Mouse (Mus musculus) embryonic facial prominence, embryonic 15.5 days (tissue): Measurements from ENCODE around the gene Fam162a. TPM values are rescaled to one million over a fixed set of nuclear protein-coding genes. Genes with fewer than 3 reads are reported as not detected.
"Not testable (repeated sequence)": the region's sequence is repeated elsewhere in the genome, so short reads cannot be mapped to it uniquely, and the experiment has no call there.

Experiments
- ATAC-seq: fragments of 200-750 bp; cut with Nextera tagmentation; 2 replicates; pipeline ENCODE4 v1.8.0; 2017; ENCODE audit warnings: low read depth, moderate TSS enrichment; ENCODE audit not compliant: insufficient number of reproducible peaks, low FRiP score, low TSS enrichment
- H3K27ac ChIP-seq: fragments of 300-500 bp; sonication (generic); replicated peaks from 2 replicates; pipeline ENCODE4 v1.5.1; 2015; ENCODE audit warnings: mild to moderate bottlenecking, inconsistent platforms
- H3K27me3 ChIP-seq: fragments of 300-500 bp; sonication (generic); 2 replicates; pipeline ENCODE4 v1.6.1; 2015; ENCODE audit warnings: inconsistent platforms
- H3K36me3 ChIP-seq: fragments of 300-500 bp; sonication (generic); 2 replicates; pipeline ENCODE4 v1.6.1; 2015; ENCODE audit warnings: mild to moderate bottlenecking, inconsistent platforms
- H3K4me1 ChIP-seq: fragments of 300-500 bp; sonication (generic); 2 replicates; pipeline ENCODE4 v1.6.1; 2015; ENCODE audit warnings: inconsistent platforms
- H3K4me2 ChIP-seq: fragments of 300-500 bp; sonication (generic); replicated peaks from 2 replicates; pipeline ENCODE4 v1.6.1; 2015; ENCODE audit warnings: mild to moderate bottlenecking, inconsistent platforms
- H3K4me3 ChIP-seq: fragments of 300-500 bp; sonication (generic); replicated peaks from 2 replicates; pipeline ENCODE4 v1.5.1; 2015; ENCODE audit warnings: mild to moderate bottlenecking, inconsistent platforms
- H3K9ac ChIP-seq: fragments of 300-500 bp; sonication (generic); 2 replicates; pipeline ENCODE4 v1.6.1; 2015; ENCODE audit warnings: inconsistent platforms
- H3K9me3 ChIP-seq: fragments of 300-500 bp; sonication (generic); replicated peaks from 2 replicates; pipeline ENCODE4 v1.6.1; 2016; ENCODE audit warnings: inconsistent platforms
- WGBS: fragments of 180-500 bp; shearing (Covaris S2); methylation state at CpG from one replicate; pipeline ENCODE4 v1.1.7; 2015; 5-methylcytosine and 5-hydroxymethylcytosine counted together
- polyA plus RNA-seq: library from polyadenylated mRNA; unstranded; fragments of >200 nt; fragmentation: Nextera tagmentation; extraction: Ambion mirVana; gene quantifications from 2 replicates; pipeline ENCODE4 v1.2.1, GENCODE M21; 2015

The Fam162a gene
- polyA plus RNA-seq = 615 and 648 TPM in 2 replicates

DNA sequence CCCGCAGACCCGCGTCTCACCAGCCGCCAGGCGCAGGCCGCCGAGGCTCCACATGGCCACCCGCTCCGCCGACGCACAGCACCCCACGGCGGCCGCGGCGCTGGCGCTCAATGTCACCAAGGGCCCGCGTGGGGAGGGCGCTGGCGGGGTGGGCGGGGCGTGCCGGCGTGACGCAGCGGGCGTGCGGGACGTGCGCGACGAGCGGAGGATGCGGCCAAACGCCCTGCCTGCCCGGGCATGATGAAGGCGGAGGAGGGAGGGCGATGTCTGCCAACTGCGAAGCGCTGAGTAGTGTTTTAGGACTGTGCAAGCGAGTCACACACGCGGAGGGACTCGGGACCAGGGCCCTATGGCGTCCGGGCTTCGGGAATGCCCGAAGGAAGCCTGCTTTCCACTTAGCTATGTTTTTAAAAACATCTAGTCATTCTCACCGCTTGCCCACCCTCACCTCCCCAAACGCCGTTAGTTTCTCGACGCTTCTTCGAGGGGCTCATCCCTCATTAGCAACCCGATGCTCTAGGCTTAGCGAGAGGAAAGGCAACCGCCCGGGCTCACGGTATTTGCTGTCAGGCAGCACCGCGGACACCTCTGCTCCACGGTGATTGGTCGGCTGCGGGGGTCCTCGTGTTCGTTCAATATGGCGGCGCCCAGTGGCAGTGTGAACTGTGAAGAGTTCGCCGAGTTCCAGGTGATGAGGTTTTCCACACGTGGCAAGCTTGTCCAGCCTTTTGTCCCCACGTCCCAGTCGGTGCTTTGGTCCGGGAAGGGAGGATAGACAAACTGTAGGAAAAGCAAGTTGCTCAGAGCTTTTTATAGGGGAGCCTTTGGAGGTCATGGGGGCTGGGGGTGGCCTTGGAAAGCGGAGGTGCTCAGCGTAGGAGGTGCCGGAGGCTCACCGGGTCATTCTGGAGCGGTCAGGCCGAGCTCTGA, at the start of gene Fam162a, which contains the start of gene Ccdc58:
Gene Fam162a (minus strand): TSS at position 145 of the 930 bp plus-strand sequence.
Gene Ccdc58 (plus strand): TSS at position 236 of the 930 bp plus-strand sequence.
- Histone ChIP-seq H3K27ac (peak within 1 kb of the TSS; percentile 100), H3K27me3 (no peaks in the 10 kb centered on the region), H3K9ac (peak within 1 kb of the TSS; percentile 85), H3K36me3 (no peaks in the 10 kb centered on the region), H3K9me3 (no peaks in the 10 kb centered on the region), H3K4me1 (peaks cover 10% of the 10 kb centered on the region; the same call in 1 of the 2 replicates), H3K4me3 (peak within 1 kb of the TSS; percentile 77), H3K4me2 (peak within 1 kb of the TSS; percentile 62)
- ATAC-seq = peak; percentile 96
- WGBS = under 1% methylated on average over 81 of the region's 81 CpGs

DNA sequence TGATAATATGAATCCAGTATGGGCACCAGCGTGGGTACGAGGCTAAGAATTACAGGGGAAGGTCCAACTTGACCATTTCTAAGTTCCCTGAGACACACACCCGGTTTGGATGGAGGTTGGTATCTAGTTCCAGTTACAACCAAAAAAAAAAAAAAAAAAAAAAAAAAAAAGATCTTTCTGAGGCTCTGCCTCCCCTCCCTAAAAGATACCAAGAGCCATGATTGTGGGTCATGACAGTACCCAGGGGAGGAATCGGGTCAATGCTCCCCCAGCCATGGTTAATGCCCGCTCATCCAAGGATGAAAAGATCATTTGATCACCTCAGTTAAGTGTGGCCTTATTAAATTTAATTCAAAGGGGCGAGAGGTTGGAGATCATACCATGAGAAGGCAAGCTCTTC, 44.4 kb upstream of the Fam162a start:
- not testable (repeated sequence) for H3K4me2 ChIP-seq, H3K4me1 ChIP-seq, H3K27me3 ChIP-seq, H3K9me3 ChIP-seq, H3K4me3 ChIP-seq, H3K27ac ChIP-seq, ATAC-seq, H3K36me3 ChIP-seq, H3K9ac ChIP-seq
- 91% methylated on average over 6 of the region's 6 CpGs for WGBS

DNA sequence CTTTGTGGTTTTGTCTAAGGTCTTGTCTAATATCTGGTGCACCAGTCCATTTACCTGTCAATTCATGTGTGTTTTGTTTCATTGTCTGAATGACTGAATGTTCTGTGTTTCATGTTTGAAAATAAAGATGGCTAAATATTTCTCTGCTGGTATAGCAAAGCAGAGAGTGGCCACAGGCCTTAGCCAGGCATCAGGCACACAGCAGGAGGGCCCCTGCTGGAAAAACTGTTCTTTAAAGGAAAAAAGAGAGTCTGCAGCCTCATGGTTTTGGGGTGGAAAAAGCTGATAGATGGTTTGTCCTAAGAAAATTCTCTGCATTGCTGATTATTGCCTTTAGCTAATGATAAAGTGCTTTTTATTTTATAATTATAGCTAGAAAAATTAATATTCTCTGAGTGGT, 40.1 kb upstream of the Fam162a start:
- not testable (repeated sequence) for H3K4me1 ChIP-seq, H3K4me3 ChIP-seq, H3K27ac ChIP-seq, H3K27me3 ChIP-seq, H3K36me3 ChIP-seq, ATAC-seq, H3K4me2 ChIP-seq, H3K9ac ChIP-seq, H3K9me3 ChIP-seq

DNA sequence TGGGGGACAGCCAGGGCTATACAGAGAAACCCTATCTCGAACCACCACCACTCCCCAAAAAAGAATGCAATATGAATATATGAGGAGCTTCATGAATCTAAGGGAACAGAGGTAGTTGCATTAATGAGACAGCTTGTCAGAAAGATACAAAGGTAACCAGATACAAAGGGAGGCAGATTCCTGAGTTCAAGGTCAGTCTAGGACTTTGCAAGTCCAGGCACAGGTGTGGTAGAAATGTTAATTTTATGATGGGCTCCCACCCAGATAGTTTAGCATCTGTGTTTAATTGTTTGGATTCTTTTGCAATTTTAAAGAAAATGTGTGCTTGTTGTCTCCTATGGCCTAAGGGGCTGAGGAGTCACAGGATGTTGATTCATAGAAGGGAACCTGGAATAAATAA, 30.8 kb upstream of the Fam162a start:
- WGBS = 86% methylated on average over 1 of the region's 1 CpGs
- ATAC-seq = no peak
- Histone ChIP-seq H3K4me3 (no peak overlapping the region), H3K9ac (no peak overlapping the region), H3K9me3 (0 out of 2 replicates have a peak, but pooled peaks cover 9% of the 10 kb centered on the region), H3K27me3 (no peaks in the 10 kb centered on the region), H3K36me3 (no peaks in the 10 kb centered on the region), H3K27ac (no peak overlapping the region), H3K4me2 (no peak overlapping the region), H3K4me1 (no peaks in the 10 kb centered on the region)

DNA sequence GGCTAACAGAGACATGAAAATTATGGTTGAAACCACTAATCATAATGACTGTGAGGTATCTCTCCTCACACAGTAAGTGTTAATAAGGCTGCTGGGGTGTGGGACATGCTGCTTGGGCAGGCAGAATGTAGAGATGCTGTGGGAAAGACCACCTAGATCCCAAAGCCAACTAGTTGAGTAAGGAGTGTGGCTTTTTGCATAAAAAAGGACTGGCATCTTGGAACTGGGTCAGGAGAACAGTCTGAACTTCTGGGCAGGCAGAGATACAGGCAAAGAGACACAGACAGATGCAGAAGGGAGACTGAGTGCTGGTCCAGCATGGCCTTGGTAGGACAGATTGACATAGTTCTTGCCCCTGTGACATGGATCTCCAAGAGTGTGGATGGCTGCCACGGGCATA, 30.1 kb upstream of the Fam162a start:
- Histone ChIP-seq H3K4me2 (no peak overlapping the region), H3K9me3 (0 out of 2 replicates have a peak, but pooled peaks cover 9% of the 10 kb centered on the region), H3K4me1 (no peaks in the 10 kb centered on the region), H3K36me3 (no peaks in the 10 kb centered on the region), H3K27ac (no peak overlapping the region), H3K27me3 (no peaks in the 10 kb centered on the region), H3K9ac (no peak overlapping the region), H3K4me3 (no peak overlapping the region)
- no peak for ATAC-seq
- WGBS = 86% methylated on average over 1 of the region's 1 CpGs

DNA sequence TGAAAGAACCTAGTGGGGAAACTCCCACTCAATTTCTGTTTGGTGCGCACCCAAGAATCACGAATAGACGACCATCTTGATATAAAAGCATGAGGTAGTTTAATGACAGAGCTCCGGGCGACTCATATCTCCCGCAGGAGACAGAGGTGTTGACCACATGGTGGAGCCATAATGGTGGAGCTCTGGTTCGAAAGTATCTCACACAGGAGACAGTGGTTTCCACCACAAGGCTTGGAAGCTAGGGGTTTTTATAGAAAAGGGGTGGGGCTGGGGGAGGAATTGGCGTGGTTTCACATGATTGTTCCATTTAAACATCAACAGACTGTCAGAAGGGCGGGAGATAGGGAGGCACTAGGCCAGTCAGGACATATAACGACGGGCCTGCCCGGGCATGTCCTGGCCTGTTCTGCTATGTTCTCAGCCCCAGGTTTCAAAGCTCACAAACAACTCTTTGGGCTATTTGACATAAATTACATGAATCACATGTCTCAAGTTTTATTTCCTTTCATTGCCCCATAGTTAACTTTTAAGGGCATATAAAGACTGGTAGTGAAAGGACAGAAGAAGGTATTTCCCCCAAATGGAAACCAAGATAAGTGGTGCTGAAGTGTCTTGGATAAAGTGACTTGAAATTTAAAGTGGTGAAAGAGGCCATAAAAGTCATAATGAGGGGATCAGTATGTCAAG, 26.6 kb upstream of the Fam162a start:
- ATAC-seq = not testable (repeated sequence)
- WGBS = 82% methylated on average over 12 of the region's 12 CpGs

DNA sequence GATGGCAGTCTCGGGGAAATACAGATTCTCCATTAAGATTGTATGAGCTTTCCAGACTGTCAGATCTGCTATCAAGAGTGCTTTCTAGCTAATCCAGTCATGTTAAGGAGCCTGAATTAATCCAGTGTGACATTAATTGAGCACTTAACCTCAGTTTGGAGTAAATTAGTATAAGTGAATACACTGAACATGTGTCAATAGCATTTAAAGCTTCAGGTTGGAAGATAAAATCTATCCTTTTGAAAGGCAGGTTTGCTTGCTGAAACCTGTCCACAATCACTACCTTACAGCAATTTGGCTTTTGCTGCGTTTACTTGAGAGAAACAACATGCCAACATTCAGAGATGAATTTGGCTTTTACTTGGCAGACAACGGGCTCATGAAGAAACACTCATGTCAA, 22.7 kb upstream of the Fam162a start:
- Histone ChIP-seq H3K4me3 (no peak overlapping the region), H3K9me3 (no peaks in the 10 kb centered on the region), H3K27me3 (no peaks in the 10 kb centered on the region), H3K27ac (no peak overlapping the region), H3K4me2 (no peak overlapping the region), H3K4me1 (peaks cover 3% of the 10 kb centered on the region; the same call in 1 of the 2 replicates), H3K9ac (no peak overlapping the region), H3K36me3 (peaks cover 6% of the 10 kb centered on the region; the same call in 1 of the 2 replicates)
- 54% methylated on average over 3 of the region's 3 CpGs for WGBS
- ATAC-seq = no peak

More for the DNA sequence above, 26.6 kb upstream of the Fam162a start:
- not testable (repeated sequence) for H3K4me1 ChIP-seq, H3K4me2 ChIP-seq, H3K9ac ChIP-seq, H3K36me3 ChIP-seq, H3K9me3 ChIP-seq, H3K4me3 ChIP-seq, H3K27ac ChIP-seq, H3K27me3 ChIP-seq

DNA sequence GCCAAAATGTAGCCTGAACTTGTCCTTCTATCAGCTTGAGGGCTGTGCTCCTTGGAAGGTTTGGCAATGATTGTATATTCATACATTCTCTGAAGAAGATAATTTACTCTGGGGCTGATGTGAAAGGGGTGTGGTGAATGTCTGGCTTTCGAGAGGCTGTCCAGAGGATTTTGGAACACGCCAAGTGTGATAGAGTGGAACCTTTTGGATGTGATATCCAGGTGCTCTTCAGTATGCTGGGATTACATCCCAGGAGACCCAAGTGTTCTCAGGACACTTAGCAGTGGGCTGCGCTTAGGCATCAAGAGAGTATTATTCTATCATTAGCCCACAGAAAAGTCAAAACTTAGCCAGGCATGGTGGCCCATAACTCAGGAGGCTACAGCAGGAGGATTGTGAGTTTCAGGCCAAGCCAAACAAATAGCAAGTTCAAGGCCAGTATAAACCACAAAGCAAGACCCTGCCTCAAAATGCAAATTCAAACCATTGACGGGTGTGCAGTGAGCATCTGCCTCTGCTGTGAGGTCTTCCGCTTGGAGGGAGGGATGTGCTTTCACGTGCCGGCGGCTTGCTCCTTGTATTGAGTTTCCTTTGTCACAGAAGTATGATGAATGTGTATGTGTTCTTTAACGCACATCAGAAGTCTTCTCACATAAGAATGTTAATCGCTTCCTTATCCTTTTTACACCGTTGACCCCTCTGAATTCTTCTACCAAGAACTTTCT, 19.6 kb upstream of the Fam162a start:
- peaks cover 26% of the 10 kb centered on the region for H3K36me3 ChIP-seq
- no peaks in the 10 kb centered on the region for H3K9me3 ChIP-seq
- no peak for ATAC-seq
- H3K4me1 ChIP-seq = peaks cover 3% of the 10 kb centered on the region; the same call in 1 of the 2 replicates
- no peaks in the 10 kb centered on the region for H3K27me3 ChIP-seq
- WGBS = 74% methylated on average over 11 of the region's 11 CpGs
- peak overlapping the region; percentile 31; the same call in 1 of the 2 replicates for H3K27ac ChIP-seq
- no peak overlapping the region for H3K4me3 ChIP-seq
- H3K4me2 ChIP-seq = no peak overlapping the region
- H3K9ac ChIP-seq = no peak overlapping the region

DNA sequence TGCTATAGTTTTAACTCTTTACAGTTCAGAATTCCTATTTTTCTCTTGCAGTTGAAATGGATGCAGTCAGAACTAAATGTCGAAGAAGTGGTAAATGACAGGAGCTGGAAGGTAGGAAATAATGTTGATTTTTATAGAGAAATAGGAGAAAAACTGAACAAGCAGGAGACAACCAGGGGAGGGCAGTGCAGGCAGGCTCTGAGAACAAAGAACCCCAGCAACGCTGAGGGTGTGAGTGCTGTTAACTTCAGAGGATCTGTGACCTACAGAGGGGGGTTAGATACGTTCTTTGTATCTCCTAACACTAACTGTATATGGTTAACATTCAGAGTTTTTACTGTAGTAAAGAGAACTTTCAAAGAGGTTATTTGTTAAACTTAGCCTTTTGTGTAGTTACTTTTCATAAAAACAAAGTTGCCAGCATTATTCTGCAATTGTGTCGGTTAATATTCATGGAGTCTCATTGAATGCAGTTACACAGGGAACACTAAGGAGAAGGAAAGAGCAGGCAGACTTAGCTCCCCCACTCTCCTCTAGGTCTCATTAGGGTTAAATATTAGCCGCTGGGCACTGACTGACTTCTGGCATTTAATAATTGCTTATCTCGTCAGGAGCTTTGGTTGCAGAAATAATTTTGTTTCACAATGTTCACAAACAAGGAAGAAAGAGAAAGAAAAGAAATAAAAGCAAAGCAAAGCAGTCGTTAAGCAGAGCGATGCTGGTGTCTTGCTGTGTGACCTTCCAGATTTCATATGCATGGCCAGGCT, 18.6 kb upstream of the Fam162a start:
- ATAC-seq = no peak
- 71% methylated on average over 8 of the region's 8 CpGs for WGBS
- no peaks in the 10 kb centered on the region for H3K9me3 ChIP-seq
- H3K4me2 ChIP-seq = no peak overlapping the region
- H3K27me3 ChIP-seq = no peaks in the 10 kb centered on the region
- no peak overlapping the region for H3K9ac ChIP-seq
- H3K27ac ChIP-seq = 0 out of 2 replicates have a peak overlapping the region, but pooled peaks have one; percentile 11
- H3K4me3 ChIP-seq = no peak overlapping the region
- peaks cover 33% of the 10 kb centered on the region for H3K36me3 ChIP-seq
- H3K4me1 ChIP-seq = peaks cover 3% of the 10 kb centered on the region; the same call in 1 of the 2 replicates

DNA sequence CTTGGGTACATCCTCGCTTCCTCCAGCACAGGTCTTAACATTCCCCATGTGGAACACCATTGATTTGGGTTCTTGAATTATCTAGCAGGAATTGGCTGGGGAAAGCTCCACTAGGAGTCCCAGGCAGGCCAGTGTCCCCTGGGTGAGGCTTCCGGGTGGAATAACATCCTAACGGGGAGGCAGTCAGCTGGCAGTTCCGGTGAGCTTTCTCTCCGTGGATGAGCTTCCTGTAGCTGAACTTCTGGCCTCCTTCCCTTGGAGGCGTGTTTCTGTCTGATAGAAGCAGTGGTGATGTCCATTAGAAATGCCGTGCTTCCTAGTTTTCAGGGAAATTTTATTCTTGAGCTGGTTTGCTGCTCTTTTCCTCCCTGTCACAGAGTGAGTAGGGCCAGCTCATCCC, 17.7 kb upstream of the Fam162a start:
- Histone ChIP-seq H3K27ac (no peak overlapping the region), H3K27me3 (no peaks in the 10 kb centered on the region), H3K4me2 (no peak overlapping the region), H3K36me3 (peaks cover 35% of the 10 kb centered on the region), H3K9me3 (no peaks in the 10 kb centered on the region), H3K4me1 (peaks cover 3% of the 10 kb centered on the region; the same call in 1 of the 2 replicates), H3K9ac (no peak overlapping the region), H3K4me3 (no peak overlapping the region)
- no peak for ATAC-seq
- 81% methylated on average over 7 of the region's 7 CpGs for WGBS
